Mouse (Mus musculus): ENCODE measurements around the gene Scd2. TPM values are rescaled to one million over a fixed set of nuclear protein-coding genes. Genes with fewer than 3 reads are reported as not detected.
"Not testable (repeated sequence)": the region's sequence is repeated elsewhere in the genome, so short reads cannot be mapped to it uniquely, and the experiment has no call there.

The Scd2 gene
- polyA plus RNA-seq, 1 experiment: 71.6 TPM

DNA sequence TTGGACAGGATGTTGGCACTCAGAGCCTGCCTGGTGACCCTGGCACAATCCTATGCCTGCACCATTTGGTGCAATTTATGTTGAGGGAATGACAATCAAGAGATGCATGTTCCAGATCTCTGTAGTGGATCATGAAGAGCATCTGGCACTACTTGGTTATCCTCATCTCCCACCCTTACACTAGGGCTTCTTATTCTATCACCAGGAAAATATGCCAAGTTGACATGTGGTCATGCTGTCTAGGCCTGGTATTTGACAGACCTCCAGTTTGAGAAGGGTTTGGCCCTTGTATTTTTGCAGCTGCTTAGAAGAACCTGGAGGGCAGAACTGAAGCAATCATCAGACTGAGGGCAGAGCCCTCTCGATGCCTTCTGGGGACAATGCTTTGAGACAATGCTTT lies 18.1 kb upstream of the Scd2 start:
- Histone ChIP-seq H3K4me1 (ENCODE audit: control insufficient read depth, insufficient read depth, low read length) (no peaks in the 10 kb centered on the region; the same call in 1 of the 2 replicates), H3K36me3 (ENCODE audit: control insufficient read depth, insufficient read depth, low read length) (no peaks in the 10 kb centered on the region), H3K4me3 (ENCODE audit: control insufficient read depth, low read depth, low read length) (no peak overlapping the region), H3K27ac (ENCODE audit: control insufficient read depth, insufficient read depth, low read depth, low read length) (no peak overlapping the region), H3K27me3 (ENCODE audit: control insufficient read depth, insufficient read depth, low read length) (no peaks in the 10 kb centered on the region)
- TF ChIP-seq CTCF (IDR thresholded peaks at IDR 0.05; ENCODE audit: control insufficient read depth, insufficient read depth, insufficient replicate concordance, low read depth, low read length) (no peak), POLR2A (IDR thresholded peaks at IDR 0.05; ENCODE audit: control insufficient read depth, low read depth, low read length) (no peak)

DNA sequence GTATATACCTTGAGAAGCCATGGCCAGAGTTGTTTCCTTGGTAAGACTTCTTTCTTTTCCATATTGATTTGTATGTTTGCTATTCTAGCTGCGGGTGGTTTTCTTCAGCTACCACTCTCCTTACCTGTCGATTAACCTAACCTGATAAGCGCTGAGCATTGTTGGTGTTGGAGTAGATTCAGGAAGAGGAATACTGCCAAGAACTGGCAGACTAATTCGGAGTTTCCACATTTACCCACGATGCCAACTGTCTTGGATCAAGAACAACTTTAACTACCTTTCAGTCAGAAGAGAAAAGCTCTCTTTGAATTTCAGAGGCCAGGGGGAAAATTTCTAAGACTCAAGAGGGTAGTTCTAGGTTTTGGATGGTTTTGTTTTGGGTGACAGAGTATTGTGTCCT lies 16.6 kb upstream of the Scd2 start:
- Histone ChIP-seq H3K36me3 (ENCODE audit: control insufficient read depth, insufficient read depth, low read length) (no peaks in the 10 kb centered on the region), H3K27me3 (ENCODE audit: control insufficient read depth, insufficient read depth, low read length) (no peaks in the 10 kb centered on the region), H3K27ac (ENCODE audit: control insufficient read depth, insufficient read depth, low read depth, low read length) (no peak overlapping the region), H3K4me1 (ENCODE audit: control insufficient read depth, insufficient read depth, low read length) (no peaks in the 10 kb centered on the region; the same call in 1 of the 2 replicates), H3K4me3 (ENCODE audit: control insufficient read depth, low read depth, low read length) (no peak overlapping the region)
- TF ChIP-seq CTCF (IDR thresholded peaks at IDR 0.05; ENCODE audit: control insufficient read depth, insufficient read depth, insufficient replicate concordance, low read depth, low read length): no peak
- TF ChIP-seq POLR2A (IDR thresholded peaks at IDR 0.05; ENCODE audit: control insufficient read depth, low read depth, low read length): no peak

DNA sequence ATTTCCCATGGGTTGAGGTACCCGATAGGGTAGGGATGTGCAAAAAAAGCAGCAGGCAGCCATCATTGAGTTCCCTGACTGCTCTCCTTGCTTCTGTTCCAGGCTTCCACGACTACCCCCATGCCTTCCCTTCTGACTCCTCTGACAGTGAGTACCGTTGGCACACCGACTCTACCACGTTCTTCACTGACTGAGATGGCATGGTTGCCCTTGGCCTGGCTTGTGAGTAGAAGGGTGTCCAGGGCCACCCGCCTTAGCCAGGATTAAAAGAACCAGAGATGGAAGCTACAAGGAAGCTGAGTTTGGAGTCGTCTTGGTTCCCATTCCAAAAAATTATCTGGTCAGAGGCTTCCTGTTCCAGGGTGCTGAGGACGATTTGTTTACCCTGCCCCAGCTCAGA lies 15.5 kb upstream of the Scd2 start:
- Histone ChIP-seq H3K27me3 (ENCODE audit: control insufficient read depth, insufficient read depth, low read length) (no peaks in the 10 kb centered on the region), H3K4me1 (ENCODE audit: control insufficient read depth, insufficient read depth, low read length) (peaks cover 5% of the 10 kb centered on the region), H3K36me3 (ENCODE audit: control insufficient read depth, insufficient read depth, low read length) (no peaks in the 10 kb centered on the region), H3K27ac (ENCODE audit: control insufficient read depth, insufficient read depth, low read depth, low read length) (no peak overlapping the region; the same call in 1 of the 2 replicates), H3K4me3 (ENCODE audit: control insufficient read depth, low read depth, low read length) (no peak overlapping the region)
- TF ChIP-seq POLR2A (IDR thresholded peaks at IDR 0.05; ENCODE audit: control insufficient read depth, low read depth, low read length): no peak

DNA sequence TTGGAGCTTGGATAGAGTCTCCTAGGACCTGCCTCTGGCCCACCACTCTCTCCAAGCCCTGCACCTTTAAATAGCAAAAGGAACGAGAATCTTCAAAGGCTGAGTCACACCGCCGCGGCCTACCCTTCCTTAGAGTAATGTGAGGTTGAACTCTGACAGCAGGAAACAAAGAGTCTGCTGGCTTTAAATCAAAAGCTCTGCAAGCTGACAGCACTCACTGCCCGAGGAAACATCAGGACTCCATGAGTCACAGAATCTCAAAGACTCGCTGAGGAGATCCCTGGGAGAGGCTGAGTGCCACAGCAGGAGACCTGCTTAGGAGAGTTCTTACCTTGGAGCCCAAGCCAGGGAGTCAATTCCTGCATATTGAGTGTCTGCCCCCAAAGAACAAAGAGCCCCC lies 12.7 kb upstream of the Scd2 start:
- H3K4me1 ChIP-seq (ENCODE audit: control insufficient read depth, insufficient read depth, low read length): peaks cover 19% of the 10 kb centered on the region
- H3K27ac ChIP-seq (ENCODE audit: control insufficient read depth, insufficient read depth, low read depth, low read length): peak overlapping the region; percentile 7
- no peaks in the 10 kb centered on the region for H3K27me3 ChIP-seq (ENCODE audit: control insufficient read depth, insufficient read depth, low read length)
- H3K36me3 ChIP-seq (ENCODE audit: control insufficient read depth, insufficient read depth, low read length): no peaks in the 10 kb centered on the region
- no peak for TF ChIP-seq CTCF (IDR thresholded peaks at IDR 0.05; ENCODE audit: control insufficient read depth, insufficient read depth, insufficient replicate concordance, low read depth, low read length)
- TF ChIP-seq POLR2A (IDR thresholded peaks at IDR 0.05; ENCODE audit: control insufficient read depth, low read depth, low read length): no peak
- H3K4me3 ChIP-seq (ENCODE audit: control insufficient read depth, low read depth, low read length): no peak overlapping the region

DNA sequence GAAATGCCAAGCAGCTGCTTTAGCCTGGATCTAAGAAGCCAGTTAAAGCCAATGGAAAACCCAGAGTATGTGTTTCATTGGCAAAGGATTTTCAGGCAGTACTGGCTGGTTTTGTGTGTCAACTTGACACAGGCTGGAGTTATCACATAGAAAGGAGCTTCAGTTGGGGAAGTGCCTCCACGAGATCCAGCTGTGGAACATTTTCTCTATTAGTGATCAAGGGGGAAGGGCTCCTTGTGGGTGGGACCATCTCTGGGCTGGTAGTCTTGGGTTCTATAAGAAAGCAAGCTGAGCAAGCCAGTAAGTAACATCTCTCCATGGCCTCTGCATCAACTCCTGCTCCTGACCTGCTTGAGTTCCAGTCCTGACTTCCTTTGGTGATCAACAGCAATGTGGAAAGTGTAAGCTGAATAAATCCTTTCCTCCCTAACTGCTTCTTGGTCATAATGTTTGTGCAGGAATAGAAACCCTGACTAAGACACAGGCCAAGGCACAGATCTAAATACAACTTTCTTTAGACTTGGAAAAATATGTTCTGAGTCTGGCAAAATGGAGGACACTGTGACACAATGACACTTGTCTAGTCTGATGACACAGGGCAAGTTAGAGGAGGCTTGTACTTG lies 11.5 kb upstream of the Scd2 start:
- H3K27ac ChIP-seq (ENCODE audit: control insufficient read depth, insufficient read depth, low read depth, low read length); H3K4me3 ChIP-seq (ENCODE audit: control insufficient read depth, low read depth, low read length); H3K36me3 ChIP-seq (ENCODE audit: control insufficient read depth, insufficient read depth, low read length); H3K27me3 ChIP-seq (ENCODE audit: control insufficient read depth, insufficient read depth, low read length): not testable (repeated sequence)
- peaks cover 19% of the 10 kb centered on the region for H3K4me1 ChIP-seq (ENCODE audit: control insufficient read depth, insufficient read depth, low read length)

DNA sequence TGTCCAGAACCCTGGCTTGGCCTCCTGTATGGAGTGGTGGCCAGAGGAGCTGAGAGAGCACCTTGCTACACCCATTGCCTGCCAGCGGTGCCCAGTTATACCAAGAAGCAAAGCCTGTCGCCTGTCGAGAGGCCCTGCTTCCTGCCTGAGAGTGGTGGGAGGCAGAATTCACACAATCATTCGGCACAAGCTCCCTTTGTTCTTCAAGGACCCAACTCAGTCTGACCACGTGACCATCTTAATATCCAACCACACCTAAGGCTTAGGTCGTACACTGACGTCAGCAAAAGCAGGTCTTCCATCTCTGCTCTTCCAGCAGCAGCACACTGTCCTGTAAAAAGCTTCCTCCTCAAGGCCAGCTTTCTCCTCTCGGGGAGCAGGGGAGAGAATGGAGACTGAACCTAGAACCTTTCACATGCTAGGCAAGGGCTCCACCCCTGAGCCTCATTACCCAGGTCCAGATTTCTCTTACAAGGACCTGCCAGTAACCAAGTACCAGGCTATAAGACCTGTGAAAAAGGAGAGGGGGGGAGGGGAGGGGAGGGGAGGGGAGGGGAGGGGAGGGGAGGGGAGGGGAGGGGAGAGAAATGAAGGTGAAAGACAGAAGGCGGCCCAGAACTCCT lies 10.8 kb upstream of the Scd2 start:
- H3K4me1 ChIP-seq (ENCODE audit: control insufficient read depth, insufficient read depth, low read length): peaks cover 19% of the 10 kb centered on the region
- H3K4me3 ChIP-seq (ENCODE audit: control insufficient read depth, low read depth, low read length): peak overlapping the region; percentile 7; the same call in 1 of the 2 replicates
- no peaks in the 10 kb centered on the region for H3K27me3 ChIP-seq (ENCODE audit: control insufficient read depth, insufficient read depth, low read length)
- peak overlapping the region; percentile 34; the same call in 1 of the 2 replicates for H3K27ac ChIP-seq (ENCODE audit: control insufficient read depth, insufficient read depth, low read depth, low read length)
- TF ChIP-seq CTCF (IDR thresholded peaks at IDR 0.05; ENCODE audit: control insufficient read depth, insufficient read depth, insufficient replicate concordance, low read depth, low read length): no peak
- TF ChIP-seq POLR2A (IDR thresholded peaks at IDR 0.05; ENCODE audit: control insufficient read depth, low read depth, low read length): no peak
- H3K36me3 ChIP-seq (ENCODE audit: control insufficient read depth, insufficient read depth, low read length): no peaks in the 10 kb centered on the region

DNA sequence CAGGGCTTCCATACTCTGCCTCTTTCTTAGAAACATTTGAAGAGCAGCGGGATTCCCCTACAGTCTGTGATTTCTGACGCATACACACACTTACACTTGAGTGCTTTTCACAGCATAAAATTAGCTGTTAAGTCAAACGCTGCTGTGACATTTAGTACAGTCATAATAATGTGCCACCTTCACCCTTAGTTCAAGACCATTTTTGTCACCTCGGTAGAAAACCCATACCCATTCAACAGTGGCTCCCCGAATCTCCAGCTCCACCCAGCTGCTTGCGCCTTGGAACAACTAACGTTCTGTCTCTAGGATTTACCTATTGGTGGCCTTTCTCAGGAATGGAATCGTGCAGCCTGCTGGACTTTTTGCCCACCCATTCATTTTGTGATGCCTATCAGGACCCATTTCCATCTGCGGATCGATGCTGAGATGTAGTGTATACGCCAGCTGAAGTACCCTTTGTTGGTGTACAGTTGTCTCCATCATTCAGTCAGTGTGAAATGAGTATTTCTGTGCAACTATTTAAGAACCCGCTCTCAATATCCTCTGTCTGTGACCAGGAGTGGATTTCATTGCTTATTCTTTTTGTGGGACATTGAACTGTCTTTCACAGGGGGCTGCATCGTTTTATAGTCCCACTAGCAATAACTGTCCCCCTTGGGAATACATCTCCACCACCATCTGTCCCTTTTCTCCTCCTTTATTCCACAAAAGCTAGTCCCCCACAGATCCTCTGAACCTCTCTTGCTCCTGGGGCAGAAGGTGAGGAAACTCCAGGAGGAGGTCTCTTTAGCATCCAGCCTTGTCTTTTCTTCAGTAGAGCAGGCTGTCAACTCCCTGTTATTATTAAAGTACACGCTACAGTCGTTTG lies 10.1 kb upstream of the Scd2 start:
- H3K27me3 ChIP-seq (ENCODE audit: control insufficient read depth, insufficient read depth, low read length): no peaks in the 10 kb centered on the region
- TF ChIP-seq CTCF (IDR thresholded peaks at IDR 0.05; ENCODE audit: control insufficient read depth, insufficient read depth, insufficient replicate concordance, low read depth, low read length) (no peak), POLR2A (IDR thresholded peaks at IDR 0.05; ENCODE audit: control insufficient read depth, low read depth, low read length) (no peak)
- H3K27ac ChIP-seq (ENCODE audit: control insufficient read depth, insufficient read depth, low read depth, low read length): peak overlapping the region; percentile 77
- H3K4me1 ChIP-seq (ENCODE audit: control insufficient read depth, insufficient read depth, low read length): peaks cover 19% of the 10 kb centered on the region
- peak overlapping the region; percentile 82; the same call in 1 of the 2 replicates for H3K4me3 ChIP-seq (ENCODE audit: control insufficient read depth, low read depth, low read length)
- no peaks in the 10 kb centered on the region for H3K36me3 ChIP-seq (ENCODE audit: control insufficient read depth, insufficient read depth, low read length)

Data from testis, adult 2 months (tissue).